Mouse (Mus musculus) layer of hippocampus, postnatal 10 days (tissue): Measurements from ENCODE around the gene Mamld1. TPM values are rescaled to one million over a fixed set of nuclear protein-coding genes. Genes with fewer than 3 reads are reported as not detected.

ENCODE experiments used
- DNase-seq, 2 experiments: peaks; one replicate each; pipeline ENCODE4 v3.0.0; 2021; ENCODE audit warnings: low spot score in 2 of 2
- total RNA-seq, 2 experiments: library from RNA; stranded (reverse); gene quantifications; 2 replicates each; pipeline ENCODE4 v1.2.3; 2021

Gene Mamld1
- total RNA-seq, 2 experiments from 2014 or later: 10.6 to 12.5 TPM

GRCm38 (mm10) chrX:71131464-71131863 is 81.4 kb downstream of the Mamld1 start:
- DNase-seq: peak in 1 of 2 experiments; percentile 14

- DNase-seq: no peak
Observed at GRCm38 (mm10) chrX:71141390-71141789, 91.3 kb downstream of the Mamld1 start.

GRCm38 (mm10) chrX:71149441-71150050 is 99.5 kb downstream of the Mamld1 start:
- no peak for DNase-seq

GRCm38 (mm10) chrX:71150551-71151001 is 100.5 kb downstream of the Mamld1 start:
- DNase-seq: peak; percentile 48 to 60

- no peak for DNase-seq
Observed at GRCm38 (mm10) chrX:71181526-71181925, 131.5 kb downstream of the Mamld1 start.

GRCm38 (mm10) chrX:71183671-71184070 is 133.6 kb downstream of the Mamld1 start:
- DNase-seq: peak in 1 of 2 experiments; percentile 12

GRCm38 (mm10) chrX:71186396-71186795 is 136.3 kb downstream of the Mamld1 start:
- no peak for DNase-seq

- DNase-seq: no peak
Observed at GRCm38 (mm10) chrX:71204776-71205175, 154.7 kb downstream of the Mamld1 start.

Other genes starting within 250 kb of the Mamld1 start
- 1 to 10 TPM; 4.3 to 4.7 TPM for gene Mtm1, start 160.5 kb downstream of the Mamld1 start, total RNA-seq